Mouse (Mus musculus) stomach, adult 2 months (tissue): Measurements from ENCODE around the gene Cflar. TPM values are rescaled to one million over a fixed set of nuclear protein-coding genes. Genes with fewer than 3 reads are reported as not detected.

Source experiments
- polyA plus RNA-seq: library from polyadenylated mRNA; depleted of rRNA; stranded (reverse); fragments of >200 nt; gene quantifications from 2 replicates; pipeline ENCODE4 v1.2.3, GENCODE M21; 2012; rRNA removed

The Cflar gene
- 8.6 and 13.5 TPM in 2 replicates for polyA plus RNA-seq

DNA sequence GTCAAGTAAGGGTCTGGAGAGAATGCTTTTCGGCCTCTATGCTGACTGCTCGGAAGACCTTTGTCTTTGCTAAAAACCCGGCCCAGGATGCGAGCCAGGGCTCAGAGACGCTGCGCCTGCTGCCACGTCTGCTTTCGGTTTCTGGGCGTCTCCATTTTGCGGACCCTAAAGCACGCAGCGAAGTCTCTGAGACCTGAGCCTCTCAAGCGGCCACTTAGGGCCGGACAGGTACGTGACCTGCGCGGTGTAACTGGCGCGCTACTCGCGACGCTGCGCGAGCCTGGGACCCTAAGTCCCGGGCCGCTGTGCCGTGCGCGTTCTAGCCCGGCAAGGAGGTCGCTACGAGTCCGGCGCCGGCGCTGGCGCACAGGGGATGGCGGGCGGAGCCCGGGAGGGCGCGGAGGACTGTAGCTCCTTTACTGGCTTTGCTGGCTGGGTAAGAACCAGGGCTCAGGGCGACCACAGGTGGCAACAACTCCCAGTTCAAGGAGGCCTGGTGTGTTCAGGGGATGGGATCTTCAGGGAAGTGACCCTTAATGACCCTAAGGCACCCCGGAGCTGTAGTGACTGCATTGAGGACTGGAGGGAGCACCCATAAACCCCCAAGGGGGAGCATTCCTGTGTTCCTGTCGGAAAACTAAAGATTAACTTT is at the start of gene Cflar:
Cflar (plus strand) TSS at position 144 of the 652 bp plus-strand sequence.

DNA sequence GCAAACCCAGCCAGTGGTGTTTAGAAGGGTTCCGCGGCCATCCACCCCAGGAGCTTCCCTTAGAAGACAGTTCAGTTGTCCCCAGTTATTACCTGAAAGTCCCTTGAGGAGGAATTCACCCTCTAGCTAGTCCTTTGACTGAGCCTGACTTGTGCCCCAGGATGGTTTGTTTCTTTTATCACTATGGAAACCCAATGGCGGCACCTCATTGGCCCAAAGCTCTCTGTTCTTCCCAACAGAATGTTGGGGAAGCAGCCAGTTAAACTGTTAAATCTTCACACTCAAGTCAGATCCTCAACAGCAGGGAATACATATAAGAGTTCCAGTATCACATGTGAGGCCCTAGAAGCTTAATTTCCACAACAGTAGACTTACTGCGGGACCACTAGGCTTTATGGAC is 15.5 kb upstream of the Cflar start, which contains the start of gene Als2cr12:
Als2cr12 (minus strand) TSS at position 180 of the 400 bp plus-strand sequence.

DNA sequence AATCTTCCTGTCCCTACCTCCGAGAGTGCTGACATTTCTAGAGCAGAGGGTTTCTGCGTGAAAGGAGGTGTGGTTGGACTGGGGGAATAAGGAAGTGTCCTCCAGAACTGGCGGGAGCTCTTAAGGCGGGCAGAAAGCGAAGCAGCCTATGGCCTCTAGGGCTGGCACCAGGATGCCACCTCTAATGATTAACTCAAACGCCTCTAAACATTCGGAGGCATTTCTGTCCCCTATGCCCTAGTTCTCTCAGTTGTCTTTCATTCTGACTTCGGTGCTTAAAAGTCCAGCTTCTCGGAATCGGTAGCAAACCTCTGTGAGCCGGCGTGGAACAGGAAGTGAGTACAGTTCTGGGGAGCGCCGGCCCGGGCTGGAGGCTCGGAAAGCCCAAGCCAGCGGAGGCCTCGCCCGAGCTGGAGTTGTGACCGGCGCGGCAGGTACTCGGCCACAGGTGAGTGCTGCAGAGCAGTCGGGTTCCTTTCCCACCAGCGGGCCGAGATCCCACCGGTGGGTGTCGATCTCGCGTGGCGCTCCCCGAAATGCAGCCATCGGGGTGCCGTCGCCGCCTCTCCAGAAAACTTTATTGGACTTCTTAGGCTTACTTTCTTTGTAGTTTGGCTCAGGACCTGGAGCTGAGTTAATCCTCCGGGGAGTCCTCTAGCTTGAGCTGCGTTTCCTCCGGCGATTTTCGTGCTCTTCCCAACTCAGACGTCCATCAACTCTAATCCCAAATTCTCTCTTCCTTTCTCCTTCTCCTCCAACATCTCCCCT is 84.2 kb downstream of the Cflar start, which contains the start of gene Casp8:
Casp8 (plus strand) TSS at position 84 of the 768 bp plus-strand sequence.

Other genes starting within 250 kb of the Cflar start
- 1.4 and 2.1 TPM in 2 replicates for gene Orc2, start 206.4 kb upstream of the Cflar start, polyA plus RNA-seq
- 0.10 and 0.12 TPM in 2 replicates for gene Fam126b, start 125.2 kb upstream of the Cflar start, polyA plus RNA-seq
- 4.3 and 5.1 TPM in 2 replicates for gene Ndufb3, start 125.1 kb upstream of the Cflar start, polyA plus RNA-seq
- gene Als2cr12, start 15.5 kb upstream of the Cflar start, polyA plus RNA-seq = not detected in 2 replicates
- gene Casp8, start 83.9 kb downstream of the Cflar start, polyA plus RNA-seq = 0.51 and 0.71 TPM in 2 replicates